Mouse (Mus musculus) gastrocnemius, adult 2 months (tissue): Measurements from ENCODE around the gene Ddx46. TPM values are rescaled to one million over a fixed set of nuclear protein-coding genes. Genes with fewer than 3 reads are reported as not detected.
"Not testable (repeated sequence)": the region's sequence is repeated elsewhere in the genome, so short reads cannot be mapped to it uniquely, and the experiment has no call there.

ENCODE experiments used
- DNase-seq: peaks from one replicate; pipeline ENCODE4 v3.0.0; 2022
- H3K27ac ChIP-seq: fragments of 200-600 bp; 2 replicates; pipeline ENCODE4 v1.8.1; 2022; ENCODE audit warnings: mild to moderate bottlenecking
- H3K4me3 ChIP-seq: fragments of 200-600 bp; 2 replicates; pipeline ENCODE4 v1.8.1; 2022; ENCODE audit warnings: mild to moderate bottlenecking, moderate library complexity
- CTCF ChIP-seq: fragments of 200-600 bp; IDR thresholded peaks from 2 replicates; pipeline ENCODE4 v1.8.1; 2022; ENCODE audit warnings: antibody characterized with exemption, mild to moderate bottlenecking, moderate library complexity
- intact Hi-C: fragments of 180-260 bp; cut with DNase I; formaldehyde crosslinking; loops from one replicate; pipeline ENCODE4 v1.15.1; 2025
- total RNA-seq, 2 experiments: library from RNA; stranded (reverse); gene quantifications; 2 replicates each; pipeline ENCODE4 v1.2.3; 2021

Gene Ddx46
- total RNA-seq, 2 experiments from 2014 or later = 20.9 to 26.9 TPM

DNA sequence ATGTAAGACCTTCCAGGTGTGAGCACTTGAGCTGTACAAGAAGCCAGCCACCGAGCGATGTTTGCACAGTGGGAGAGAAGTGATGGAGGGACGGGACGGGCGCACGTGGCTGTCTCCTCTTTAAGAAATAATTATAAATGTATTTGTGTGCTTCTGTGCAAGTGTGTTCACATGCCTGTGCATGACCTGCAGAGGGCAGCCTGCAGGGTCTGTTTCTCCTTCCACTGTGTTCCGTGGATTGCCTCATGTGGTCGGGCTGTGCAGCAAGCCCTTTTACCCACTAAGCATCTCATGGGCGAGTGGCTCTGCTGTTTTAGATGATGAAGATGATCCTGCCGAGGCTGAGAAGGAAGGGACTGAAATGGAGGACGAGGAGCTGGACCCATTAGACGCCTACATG lies 15.3 kb downstream of the Ddx46 start:
- TF ChIP-seq CTCF = no peak; the same call in 1 of the 2 replicates
- DNase-seq = no peak
- intact Hi-C loops = no loop called here
- no peak overlapping the region for H3K4me3 ChIP-seq
- H3K27ac ChIP-seq = no peak overlapping the region

- no peak for TF ChIP-seq CTCF
- no peak overlapping the region for H3K27ac ChIP-seq
- intact Hi-C loops = no loop called here
- no peak overlapping the region for H3K4me3 ChIP-seq
- DNase-seq = no peak
These were observed 16.2 kb downstream of the Ddx46 start for GRCm38 (mm10) chr13:55650980-55651379.

DNA sequence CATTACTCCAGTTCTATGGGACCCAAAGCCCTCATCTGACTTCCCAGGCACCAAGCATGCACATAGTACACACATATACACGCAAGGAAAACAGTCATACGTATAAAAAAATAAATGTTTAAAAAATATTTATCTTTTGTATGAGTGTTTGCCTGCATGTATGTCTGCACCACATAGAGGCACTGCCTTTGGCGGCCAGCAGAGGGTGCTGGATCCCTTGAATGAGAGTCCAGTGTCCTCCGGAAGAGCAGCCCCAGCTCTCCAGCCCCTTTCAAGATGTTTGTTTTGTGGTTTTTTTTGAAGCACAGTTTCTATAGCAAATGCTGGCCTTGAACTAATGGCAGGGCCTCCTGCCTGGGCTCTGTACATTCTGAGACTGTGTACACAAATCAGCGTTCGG lies 33.7 kb downstream of the Ddx46 start:
- H3K4me3 ChIP-seq = no peak overlapping the region
- H3K27ac ChIP-seq = no peak overlapping the region
- TF ChIP-seq CTCF = peak; percentile 63
- DNase-seq = peak; percentile 44
- intact Hi-C loops = loop anchor here (2.0 kb wide), 1 partner anchor 60 kb away; no protein-coding TSS in a partner anchor

DNA sequence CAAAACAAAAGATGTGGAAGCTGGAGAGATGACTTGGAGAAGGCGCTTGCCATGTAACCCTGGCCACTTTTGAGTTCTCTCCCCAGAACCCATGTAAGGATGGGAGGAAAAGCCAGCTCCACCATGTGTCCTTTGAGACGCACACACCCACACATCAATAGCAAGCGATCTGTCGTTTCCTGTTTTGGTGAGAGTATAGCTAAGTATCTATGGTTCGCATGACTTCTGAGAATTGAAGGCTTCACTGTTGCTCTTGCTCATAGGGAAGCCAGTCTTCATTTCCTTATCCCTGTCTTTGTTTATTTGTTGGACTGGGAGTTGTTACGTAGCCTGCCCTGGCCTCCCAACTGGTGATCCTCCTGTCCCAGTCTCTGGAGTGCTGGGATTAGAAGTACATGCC lies 37.9 kb downstream of the Ddx46 start:
- no peak for DNase-seq
- intact Hi-C loops = no loop called here
- no peak for TF ChIP-seq CTCF
- Histone ChIP-seq H3K4me3 (no peak overlapping the region), H3K27ac (no peak overlapping the region)

- Histone ChIP-seq H3K27ac (no peak overlapping the region), H3K4me3 (no peak overlapping the region)
- DNase-seq = no peak
- no peak for TF ChIP-seq CTCF
- intact Hi-C loops = no loop called here
These were observed 42.5 kb downstream of the Ddx46 start for GRCm38 (mm10) chr13:55677364-55677763.

DNA sequence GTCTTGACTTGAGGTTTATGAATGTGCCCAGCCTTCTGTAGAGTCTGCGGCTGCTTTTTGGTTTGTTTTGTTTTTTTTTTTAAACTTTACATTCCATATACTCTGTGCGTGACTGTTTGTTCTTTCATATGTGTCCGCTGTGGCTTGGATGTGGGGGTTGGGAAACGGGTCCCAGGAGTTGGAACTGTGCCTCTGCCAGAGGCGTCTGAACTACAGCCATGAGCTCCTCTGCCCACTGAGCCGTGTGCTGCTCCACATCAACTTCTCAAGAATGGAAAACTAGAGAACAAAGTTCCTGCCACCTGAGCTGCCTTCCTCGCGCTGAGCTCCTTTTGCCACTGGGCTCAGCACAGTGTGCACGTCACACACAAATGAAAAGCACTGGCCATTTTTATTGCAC lies 47.4 kb downstream of the Ddx46 start:
- Histone ChIP-seq H3K4me3 (no peak overlapping the region), H3K27ac (no peak overlapping the region)
- DNase-seq = no peak
- no peak for TF ChIP-seq CTCF
- intact Hi-C loops = no loop called here

DNA sequence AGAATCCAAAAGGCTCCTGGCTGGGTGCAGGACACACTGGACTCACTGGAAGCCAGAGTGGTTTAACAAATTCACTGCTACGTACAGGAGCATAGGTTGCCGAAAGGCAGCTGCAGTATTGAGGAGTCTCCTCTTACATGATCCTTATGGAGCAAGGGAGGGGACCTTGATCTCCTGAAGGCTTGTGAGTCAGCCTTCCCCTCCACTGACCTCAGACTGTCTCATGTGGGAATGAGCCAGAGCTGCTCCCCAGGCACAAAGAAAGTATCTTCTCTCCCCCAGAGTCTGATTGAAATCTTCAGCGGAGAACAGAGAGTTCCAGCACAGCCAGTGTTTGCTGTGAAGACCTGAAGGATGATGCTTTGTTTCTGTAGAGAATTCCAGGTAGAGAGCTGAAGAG lies 48.8 kb downstream of the Ddx46 start:
- no peak for TF ChIP-seq CTCF
- intact Hi-C loops = no loop called here
- Histone ChIP-seq H3K27ac (no peak overlapping the region), H3K4me3 (no peak overlapping the region)
- DNase-seq = no peak

- Histone ChIP-seq H3K4me3 (no peak overlapping the region), H3K27ac (no peak overlapping the region)
- TF ChIP-seq CTCF = no peak
- DNase-seq = no peak
- intact Hi-C loops = no loop called here
These were observed 51.3 kb downstream of the Ddx46 start for GRCm38 (mm10) chr13:55686107-55686633.

DNA sequence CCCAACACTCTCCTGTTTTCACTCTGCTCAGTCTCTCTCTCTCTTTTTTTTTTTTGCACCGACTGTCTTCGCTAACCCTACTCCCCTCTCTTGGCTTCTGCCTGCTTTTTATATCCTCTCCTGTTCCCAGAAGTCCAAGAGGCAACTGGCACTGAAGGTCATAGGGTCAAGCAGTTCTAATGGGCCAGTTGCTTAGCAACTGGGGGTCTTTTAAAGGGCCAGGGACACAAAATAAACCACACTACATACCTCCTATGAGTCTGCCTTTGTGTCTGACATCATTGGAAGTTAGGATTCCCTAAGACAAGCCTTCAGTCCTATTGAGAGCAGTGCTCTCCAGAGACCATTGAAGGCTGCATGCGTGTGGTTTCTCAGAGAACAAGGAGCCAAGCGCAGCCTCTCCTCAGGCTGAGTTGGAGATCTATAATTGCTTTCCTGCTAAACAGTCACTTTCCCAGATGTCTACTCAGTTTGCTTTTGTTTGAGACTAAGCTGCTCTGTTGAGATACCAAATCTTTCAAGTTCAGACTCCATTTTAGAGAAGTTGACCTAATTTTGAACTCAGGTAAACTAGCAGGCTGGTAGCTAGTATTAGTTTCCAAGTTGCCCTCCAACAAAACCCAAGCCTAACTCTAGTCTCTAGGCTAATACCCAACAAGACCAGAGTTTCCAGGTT lies 53.2 kb downstream of the Ddx46 start:
- no peak overlapping the region for H3K27ac ChIP-seq
- intact Hi-C loops = no loop called here
- TF ChIP-seq CTCF = no peak
- H3K4me3 ChIP-seq = no peak overlapping the region
- DNase-seq = no peak

GRCm38 (mm10) chr13:55692535-55693242 lies 57.9 kb downstream of the Ddx46 start, which contains the start of gene B230219D22Rik:
B230219D22Rik (plus strand) TSS chr13:55693124.
- DNase-seq = peak; percentile 93
- intact Hi-C loops = loop anchor here (5.0 kb wide), 2 partner anchors 35 to 50 kb away; partner anchors contain the start of gene Pcbd2
- peak within 1 kb of the TSS; percentile 99 for H3K4me3 ChIP-seq
- no peak for TF ChIP-seq CTCF
- H3K27ac ChIP-seq = peak within 1 kb of the TSS; percentile 98

- intact Hi-C loops = loop anchor here (5.0 kb wide), 2 partner anchors 34 to 51 kb away; partner anchors contain the start of gene Pcbd2
- peak overlapping the region; percentile 98 for H3K27ac ChIP-seq
- no peak for DNase-seq
- peak overlapping the region; percentile 99 for H3K4me3 ChIP-seq
- no peak for TF ChIP-seq CTCF
These were observed 58.5 kb downstream of the Ddx46 start for GRCm38 (mm10) chr13:55693243-55693721.

GRCm38 (mm10) chr13:55694110-55694509 lies 59.3 kb downstream of the Ddx46 start:
- intact Hi-C loops = loop anchor here (5.0 kb wide), 2 partner anchors 33 to 52 kb away; partner anchors contain the start of gene Pcbd2
- DNase-seq = no peak
- Histone ChIP-seq H3K4me3 (peak overlapping the region; percentile 99), H3K27ac (peak overlapping the region; percentile 98)
- no peak for TF ChIP-seq CTCF

DNA sequence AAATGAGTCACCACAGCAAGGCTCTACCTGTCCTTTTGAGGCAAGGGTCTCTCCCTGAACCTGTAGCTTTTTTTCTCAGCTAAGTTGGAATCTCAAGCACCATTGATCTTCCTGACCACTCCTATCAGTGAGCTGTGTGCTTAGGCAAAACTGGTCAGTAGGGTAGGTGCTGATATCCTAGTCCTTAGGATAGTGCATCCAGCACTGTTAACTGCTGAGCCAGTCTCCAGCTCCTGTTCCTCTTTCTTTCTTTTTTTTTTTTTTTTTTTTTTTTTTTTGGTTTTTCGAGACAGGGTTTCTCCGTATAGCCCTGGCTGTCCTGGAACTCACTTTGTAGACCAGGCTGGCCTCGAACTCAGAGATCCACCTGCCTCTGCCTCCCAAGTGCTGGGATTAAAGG lies 61.2 kb downstream of the Ddx46 start:
- DNase-seq, H3K4me3 ChIP-seq, intact Hi-C loops, H3K27ac ChIP-seq: not testable (repeated sequence)
